Mouse (Mus musculus): ENCODE results near the gene Agtr1a.

DNA sequence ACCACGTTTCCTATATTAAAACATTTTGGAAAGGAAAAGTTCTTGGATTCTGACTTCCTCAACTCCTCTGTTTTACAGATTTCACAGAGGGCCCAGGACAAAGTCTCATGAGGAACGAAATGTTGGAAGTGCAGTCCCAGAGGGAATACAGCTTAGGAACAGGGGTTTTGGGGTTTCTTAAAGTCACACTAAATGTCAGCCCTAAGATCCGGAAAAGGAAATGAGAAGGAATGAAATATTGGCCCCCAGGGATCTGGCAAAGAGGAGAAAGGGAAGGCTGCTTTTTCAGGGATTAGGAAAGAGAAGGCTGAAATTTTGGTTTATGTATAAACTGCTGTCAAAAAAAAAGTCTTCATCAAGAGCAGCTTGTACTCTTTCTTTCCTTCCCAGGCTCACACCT is 60.2 kb downstream of the Agtr1a start:
- TF ChIP-seq CTCF (IDR thresholded peaks at IDR 0.05; ENCODE audit: low read depth) (no peak), EP300 (optimal IDR thresholded peaks at IDR 0.05) (no peak)

Measured in stomach, postnatal 0 days (tissue).